Mouse (Mus musculus): ENCODE measurements around the gene Asrgl1. TPM values are rescaled to one million over a fixed set of nuclear protein-coding genes. Genes with fewer than 3 reads are reported as not detected.

The Asrgl1 gene
- polyA plus RNA-seq, 1 experiment from 2014 or later, result 25.3 TPM

GRCm38 (mm10) chr19:9060103-9060502, 75.3 kb downstream of the Asrgl1 start:
- no peaks in the 10 kb centered on the region for H3K9me3 ChIP-seq (ENCODE audit: control insufficient read depth, low read length)
- 74% methylated on average over 4 of the region's 4 CpGs for WGBS
- H3K27me3 ChIP-seq (ENCODE audit: control insufficient read depth, insufficient read depth, low read length), result no peaks in the 10 kb centered on the region
- no peak for ATAC-seq (replicated peaks; ENCODE audit: low FRiP score)
- H3K4me1 ChIP-seq (replicated peaks; ENCODE audit: control insufficient read depth, insufficient read depth, low read length), result no peaks in the 10 kb centered on the region
- no peak overlapping the region for H3K27ac ChIP-seq (ENCODE audit: low read depth, low read length)
- H3K9ac ChIP-seq (ENCODE audit: low read length), result no peak overlapping the region
- H3K4me2 ChIP-seq (ENCODE audit: low read depth, low read length, severe bottlenecking), result no peak overlapping the region
- no peak for DNase-seq (ENCODE audit: low spot score)
- H3K36me3 ChIP-seq (ENCODE audit: control insufficient read depth, insufficient read depth, low read length), result no peaks in the 10 kb centered on the region
- no peak overlapping the region for H3K4me3 ChIP-seq (ENCODE audit: low read depth, low read length)

Other genes starting within 250 kb of the Asrgl1 start
- gene 1810009A15Rik, start 246.8 kb downstream of the Asrgl1 start, polyA plus RNA-seq (2014; fragmentation: Nextera tagmentation; extraction: Ambion mirVana), result 124 and 131 TPM in 2 replicates
- gene Gm49416, start 246.7 kb downstream of the Asrgl1 start, polyA plus RNA-seq (2014; fragmentation: Nextera tagmentation; extraction: Ambion mirVana), result not detected in 2 replicates
- 47.7 and 50.9 TPM in 2 replicates for gene Ints5, start 242.6 kb downstream of the Asrgl1 start, polyA plus RNA-seq (2014; fragmentation: Nextera tagmentation; extraction: Ambion mirVana)
- 119 and 120 TPM in 2 replicates for gene Ganab, start 237.6 kb downstream of the Asrgl1 start, polyA plus RNA-seq (2014; fragmentation: Nextera tagmentation; extraction: Ambion mirVana)
- gene B3gat3, start 215.3 kb downstream of the Asrgl1 start, polyA plus RNA-seq (2014; fragmentation: Nextera tagmentation; extraction: Ambion mirVana), result 55.0 and 57.2 TPM in 2 replicates
- gene Rom1, start 206.3 kb downstream of the Asrgl1 start, polyA plus RNA-seq (2014; fragmentation: Nextera tagmentation; extraction: Ambion mirVana), result 1.7 and 1.8 TPM in 2 replicates
- 11.2 and 12.2 TPM in 2 replicates for gene Eml3, start 206.1 kb downstream of the Asrgl1 start, polyA plus RNA-seq (2014; fragmentation: Nextera tagmentation; extraction: Ambion mirVana)
- gene Mta2, start 193.8 kb downstream of the Asrgl1 start, polyA plus RNA-seq (2014; fragmentation: Nextera tagmentation; extraction: Ambion mirVana), result 62.6 and 63.2 TPM in 2 replicates
- 34.4 and 35.5 TPM in 2 replicates for gene Tut1, start 181.8 kb downstream of the Asrgl1 start, polyA plus RNA-seq (2014; fragmentation: Nextera tagmentation; extraction: Ambion mirVana)
- gene Eef1g, start 168.6 kb downstream of the Asrgl1 start, polyA plus RNA-seq (2014; fragmentation: Nextera tagmentation; extraction: Ambion mirVana), result 467 and 472 TPM in 2 replicates
- gene Ahnak, start 146.4 kb downstream of the Asrgl1 start, polyA plus RNA-seq (2014; fragmentation: Nextera tagmentation; extraction: Ambion mirVana), result 7.1 and 7.3 TPM in 2 replicates
- gene Scgb1a1, start 47.7 kb downstream of the Asrgl1 start, polyA plus RNA-seq (2014; fragmentation: Nextera tagmentation; extraction: Ambion mirVana), result not detected in 2 replicates

All from forebrain, embryonic 11.5 days (tissue).